20 mouse cellular contexts compared by ENCODE assay signal in the genomic region with DNA sequence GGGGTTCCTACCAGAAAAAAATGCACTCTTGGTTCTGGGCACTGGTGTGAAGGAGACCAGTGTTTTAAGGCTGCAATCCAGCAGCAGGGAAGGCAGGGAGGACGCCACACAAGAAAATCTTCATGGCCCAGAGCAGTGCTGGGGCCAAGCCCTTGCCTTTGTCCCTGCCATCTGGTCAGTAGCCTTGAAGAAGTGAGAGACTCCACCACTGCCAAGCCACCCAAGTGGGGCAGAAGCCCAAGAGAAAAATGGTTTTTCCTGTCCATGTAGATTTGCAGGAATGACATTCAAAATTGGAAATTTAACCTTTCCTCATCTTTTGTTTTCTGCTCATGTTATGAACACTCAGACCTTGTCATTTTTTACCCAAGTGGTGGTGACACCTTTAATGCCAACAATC.
"Had no signal": no experiment of that assay in that cellular context is flagged by ENCODE, and none has a peak within 500 bp of the region (broad histone marks: within the 10 kb centered on the region; RNA-seq: fewer than 3 reads in every experiment).

No protein-coding gene starts in this region.

- H3K27ac ChIP-seq: heart, embryonic 13.5 days; heart, embryonic 15.5 days; hindbrain, embryonic 13.5 days; hindbrain, embryonic 15.5 days; hindbrain, postnatal 0 days; intestine, embryonic 15.5 days; kidney, embryonic 15.5 days; kidney, postnatal 0 days; limb, embryonic 10.5 days; limb, embryonic 12.5 days; liver, embryonic 14.5 days had no signal

- H3K4me1 ChIP-seq: hindbrain, embryonic 13.5 days; hindbrain, embryonic 15.5 days; intestine, embryonic 15.5 days; limb, embryonic 12.5 days had no signal

- H3K27me3 ChIP-seq: heart, embryonic 15.5 days; hindbrain, embryonic 15.5 days; intestine, embryonic 15.5 days; limb, embryonic 12.5 days had no signal

- H3K9ac ChIP-seq: heart, embryonic 13.5 days; heart, embryonic 15.5 days; hindbrain, embryonic 13.5 days; hindbrain, embryonic 15.5 days; intestine, embryonic 15.5 days; kidney, embryonic 15.5 days; limb, embryonic 12.5 days; liver, embryonic 14.5 days had no signal

- H3K4me3 ChIP-seq: heart, embryonic 13.5 days; heart, embryonic 15.5 days; hindbrain, embryonic 13.5 days; hindbrain, embryonic 15.5 days; intestine, embryonic 15.5 days; kidney, embryonic 15.5 days; limb, embryonic 10.5 days; limb, embryonic 12.5 days had no signal

- H3K9me3 ChIP-seq: heart, embryonic 13.5 days; heart, embryonic 15.5 days; hindbrain, embryonic 13.5 days; hindbrain, embryonic 15.5 days; intestine, embryonic 15.5 days; kidney, embryonic 15.5 days; limb, embryonic 10.5 days; limb, embryonic 12.5 days had no signal

- DNase-seq: gastrocnemius, postnatal 14 days; gastrocnemius, postnatal 36 days; kidney, adult 11 months; kidney, postnatal 14 days; layer of hippocampus, adult 9-11 months; layer of hippocampus, postnatal 36 days; liver had no signal

- H3K36me3 ChIP-seq: heart, embryonic 13.5 days; heart, embryonic 15.5 days; intestine, embryonic 15.5 days; kidney, embryonic 15.5 days; limb, embryonic 10.5 days had no signal

- H3K4me2 ChIP-seq: heart, embryonic 11.5 days; heart, embryonic 13.5 days; heart, embryonic 15.5 days; hindbrain, embryonic 13.5 days; hindbrain, embryonic 15.5 days; intestine, embryonic 15.5 days; kidney, embryonic 15.5 days; limb, embryonic 12.5 days; liver, embryonic 11.5 days had no signal

- ATAC-seq: hindbrain, postnatal 0 days; intestine, embryonic 15.5 days had no signal
